Mouse (Mus musculus) left cerebral cortex, adult 8-10 months (tissue): ENCODE measurements at regions not wholly inside any gene's neighbourhood (a gene's known extent, or its start where the extent isn't known, plus 50 kb on each side); places are given as distances from the start of the nearest gene placed in this dataset.

Experiments
- DNase-seq, 2 experiments: peaks; one replicate each; pipeline ENCODE4 v3.0.0; 2022; ENCODE audit warnings: low spot score in 2 of 2

- DNase-seq = no peak
Observed at GRCm38 (mm10) chr11:31540816-31541215, 130.9 kb downstream of the Bod1 start.

GRCm38 (mm10) chr11:31531416-31531815, 140.3 kb downstream of the Bod1 start:
- no peak for DNase-seq

- DNase-seq = no peak
Observed at GRCm38 (mm10) chr11:31530851-31531250, 140.8 kb downstream of the Bod1 start.

GRCm38 (mm10) chr11:31529686-31530085, 142.0 kb downstream of the Bod1 start:
- DNase-seq = no peak

- DNase-seq = no peak
Observed at GRCm38 (mm10) chr11:31524708-31525107, 147.0 kb downstream of the Bod1 start.

- DNase-seq = no peak
Observed at GRCm38 (mm10) chr11:31524065-31524618, 147.5 kb downstream of the Bod1 start.

GRCm38 (mm10) chr11:31522127-31522526, 149.6 kb downstream of the Bod1 start:
- DNase-seq = no peak

- no peak for DNase-seq
Observed at GRCm38 (mm10) chr11:31520909-31521308, 150.8 kb downstream of the Bod1 start.

- no peak for DNase-seq
Observed at GRCm38 (mm10) chr11:31503239-31503916, 133.5 kb upstream of the Stc2 start.

GRCm38 (mm10) chr11:31485429-31485828, 115.6 kb upstream of the Stc2 start:
- DNase-seq = no peak

GRCm38 (mm10) chr11:31481057-31481340, 111.1 kb upstream of the Stc2 start:
- DNase-seq = no peak

GRCm38 (mm10) chr11:31480225-31481056, 110.6 kb upstream of the Stc2 start:
- no peak for DNase-seq

- no peak for DNase-seq
Observed at GRCm38 (mm10) chr11:31477763-31478162, 107.9 kb upstream of the Stc2 start.

- DNase-seq = no peak
Observed at GRCm38 (mm10) chr11:31477104-31477503, 107.2 kb upstream of the Stc2 start.

GRCm38 (mm10) chr11:31473017-31473416, 103.1 kb upstream of the Stc2 start:
- no peak for DNase-seq

- DNase-seq = no peak
Observed at GRCm38 (mm10) chr11:31470681-31471414, 101.0 kb upstream of the Stc2 start.

- DNase-seq = no peak
Observed at GRCm38 (mm10) chr11:31464844-31465243, 95.0 kb upstream of the Stc2 start.

- no peak for DNase-seq
Observed at GRCm38 (mm10) chr11:31462440-31462839, 92.6 kb upstream of the Stc2 start.

- DNase-seq = no peak
Observed at GRCm38 (mm10) chr11:31461824-31462223, 92.0 kb upstream of the Stc2 start.

GRCm38 (mm10) chr11:31461348-31461747, 91.5 kb upstream of the Stc2 start:
- no peak for DNase-seq

GRCm38 (mm10) chr11:31427374-31427773, 57.5 kb upstream of the Stc2 start:
- no peak for DNase-seq
